Mouse (Mus musculus): ENCODE results near the gene Cd83.

DNA sequence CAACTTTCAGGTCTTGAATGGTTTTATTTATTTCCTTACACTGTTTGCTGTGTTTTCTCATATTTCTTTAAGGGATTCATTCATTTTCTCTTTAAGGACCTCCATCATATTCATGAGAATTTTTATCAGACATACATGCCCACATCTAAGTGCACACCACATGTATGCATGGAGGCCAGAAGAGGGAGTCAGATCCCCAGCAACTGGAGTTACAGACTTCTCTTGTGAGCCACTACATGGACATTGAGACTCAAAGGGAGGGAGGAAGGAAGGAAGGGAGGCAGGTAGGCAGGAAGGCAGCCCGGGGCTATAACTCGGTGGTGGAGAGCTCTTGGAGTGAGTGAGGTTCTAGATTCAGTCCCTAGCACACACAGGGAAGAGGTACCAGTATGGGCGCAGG lies 34.3 kb upstream of the Cd83 start:
- TF ChIP-seq POLR2A (IDR thresholded peaks at IDR 0.05; ENCODE audit: insufficient read depth, low read depth, low read length) (no peak), CTCF (IDR thresholded peaks at IDR 0.05) (peak; percentile 49)
